Mouse (Mus musculus): ENCODE results near the gene Cela3b. TPM values are rescaled to one million over a fixed set of nuclear protein-coding genes. Genes with fewer than 3 reads are reported as not detected.

Gene Cela3b
- 6,152 and 8,603 TPM in 2 replicates for polyA plus RNA-seq (2012; rRNA removed)

DNA sequence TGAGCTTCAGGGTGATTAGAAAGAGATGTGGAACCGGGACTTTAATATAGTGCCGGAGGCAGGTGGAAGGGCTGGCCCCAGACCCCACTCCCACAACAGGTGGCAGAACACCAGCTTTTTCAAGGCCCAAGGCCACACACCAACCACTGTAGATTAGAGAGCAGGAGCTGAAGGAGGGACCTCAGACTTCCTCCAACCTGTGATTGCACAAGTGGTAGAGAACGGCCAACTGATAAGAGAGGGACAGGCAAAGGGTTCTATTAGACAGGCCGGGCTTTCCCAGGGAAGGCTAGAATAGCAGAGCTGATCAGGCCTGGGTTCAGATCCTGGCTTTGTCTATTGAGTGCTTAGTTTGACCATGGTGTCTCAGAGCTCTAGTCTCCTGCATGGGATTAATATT, at the start of gene Cela3b:
Gene Cela3b (minus strand): TSS at position 39 of the 400 bp plus-strand sequence.
- H3K36me3 ChIP-seq (ENCODE audit: control insufficient read depth, insufficient read depth, low read length) = no peaks in the 10 kb centered on the region
- H3K27ac ChIP-seq (ENCODE audit: insufficient read depth, low read length) = no peak within 1 kb of the TSS
- TF ChIP-seq CTCF (IDR thresholded peaks at IDR 0.05; ENCODE audit: extremely low read depth, insufficient read depth, insufficient read length, insufficient replicate concordance) (no peak), POLR2A (IDR thresholded peaks at IDR 0.05; ENCODE audit: low read depth, low read length) (no peak)
- no peak for DNase-seq (ENCODE audit: low read depth in 1 of 2, low spot score in 2 of 2)
- no peaks in the 10 kb centered on the region for H3K4me1 ChIP-seq (ENCODE audit: control insufficient read depth, insufficient read depth, insufficient read length)
- 70% methylated on average over 4 of the region's 4 CpGs for WGBS
- H3K27me3 ChIP-seq (ENCODE audit: control insufficient read depth, insufficient read depth, low read length) = no peaks in the 10 kb centered on the region
- no peak within 1 kb of the TSS for H3K4me3 ChIP-seq (ENCODE audit: extremely low read depth, insufficient read depth, insufficient read length)

DNA sequence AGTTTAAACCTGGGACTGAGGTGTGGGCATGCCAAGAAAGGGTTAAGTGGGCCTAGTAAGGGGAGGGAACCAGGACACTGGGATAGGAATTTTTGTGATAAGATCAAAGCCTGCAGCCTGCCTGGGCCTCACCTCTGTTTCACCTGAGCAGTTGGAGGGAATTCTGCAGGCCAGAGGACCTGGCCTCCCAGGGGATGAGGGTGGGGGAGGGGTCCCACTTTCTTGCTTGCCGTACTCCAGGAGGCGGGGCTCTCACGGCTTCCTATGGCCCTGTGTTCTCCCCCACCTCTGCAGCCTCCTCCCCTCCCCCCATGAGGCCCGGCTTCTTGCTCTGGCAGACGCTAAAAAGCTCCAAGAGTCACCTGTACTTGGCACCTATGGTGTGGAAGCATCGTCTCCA, 49.4 kb upstream of the Cela3b start:
- no peak for DNase-seq (ENCODE audit: low read depth in 1 of 2, low spot score in 2 of 2)
- H3K27me3 ChIP-seq (ENCODE audit: control insufficient read depth, insufficient read depth, low read length) = no peaks in the 10 kb centered on the region
- WGBS = 82% methylated on average over 5 of the region's 6 CpGs
- no peaks in the 10 kb centered on the region for H3K4me1 ChIP-seq (ENCODE audit: control insufficient read depth, insufficient read depth, insufficient read length)
- H3K27ac ChIP-seq (ENCODE audit: insufficient read depth, low read length) = no peak overlapping the region
- TF ChIP-seq CTCF (IDR thresholded peaks at IDR 0.05; ENCODE audit: extremely low read depth, insufficient read depth, insufficient read length, insufficient replicate concordance) = no peak
- TF ChIP-seq POLR2A (IDR thresholded peaks at IDR 0.05; ENCODE audit: low read depth, low read length) = no peak
- no peak overlapping the region for H3K4me3 ChIP-seq (ENCODE audit: extremely low read depth, insufficient read depth, insufficient read length)
- H3K36me3 ChIP-seq (ENCODE audit: control insufficient read depth, insufficient read depth, low read length) = no peaks in the 10 kb centered on the region

DNA sequence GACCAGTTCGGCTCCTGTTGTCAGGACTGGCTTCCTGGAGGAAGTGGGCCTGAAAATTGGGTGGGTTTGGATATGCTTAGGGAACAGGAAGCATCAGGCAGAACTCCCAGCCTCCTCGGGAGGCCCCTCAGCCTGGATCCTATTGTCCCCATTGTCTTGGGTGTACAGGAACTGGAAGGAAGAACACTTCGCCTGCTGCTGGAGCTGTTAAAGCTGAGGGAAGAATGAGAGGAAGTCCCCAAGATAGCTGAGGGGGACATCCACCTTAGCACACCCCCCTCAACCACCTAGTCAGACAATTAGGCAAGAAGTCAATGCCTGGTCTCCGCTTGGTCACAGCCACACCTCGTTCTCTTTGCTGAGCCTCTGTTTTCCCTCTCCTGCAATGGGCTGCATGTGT, 48.0 kb upstream of the Cela3b start:
- H3K36me3 ChIP-seq (ENCODE audit: control insufficient read depth, insufficient read depth, low read length) = no peaks in the 10 kb centered on the region
- no peak overlapping the region for H3K4me3 ChIP-seq (ENCODE audit: extremely low read depth, insufficient read depth, insufficient read length)
- no peaks in the 10 kb centered on the region for H3K27me3 ChIP-seq (ENCODE audit: control insufficient read depth, insufficient read depth, low read length)
- 64% methylated on average over 5 of the region's 5 CpGs for WGBS
- no peak for DNase-seq (ENCODE audit: low read depth in 1 of 2, low spot score in 2 of 2)
- H3K4me1 ChIP-seq (ENCODE audit: control insufficient read depth, insufficient read depth, insufficient read length) = no peaks in the 10 kb centered on the region
- no peak for TF ChIP-seq CTCF (IDR thresholded peaks at IDR 0.05; ENCODE audit: extremely low read depth, insufficient read depth, insufficient read length, insufficient replicate concordance)
- no peak for TF ChIP-seq POLR2A (IDR thresholded peaks at IDR 0.05; ENCODE audit: low read depth, low read length)
- no peak overlapping the region for H3K27ac ChIP-seq (ENCODE audit: insufficient read depth, low read length)

DNA sequence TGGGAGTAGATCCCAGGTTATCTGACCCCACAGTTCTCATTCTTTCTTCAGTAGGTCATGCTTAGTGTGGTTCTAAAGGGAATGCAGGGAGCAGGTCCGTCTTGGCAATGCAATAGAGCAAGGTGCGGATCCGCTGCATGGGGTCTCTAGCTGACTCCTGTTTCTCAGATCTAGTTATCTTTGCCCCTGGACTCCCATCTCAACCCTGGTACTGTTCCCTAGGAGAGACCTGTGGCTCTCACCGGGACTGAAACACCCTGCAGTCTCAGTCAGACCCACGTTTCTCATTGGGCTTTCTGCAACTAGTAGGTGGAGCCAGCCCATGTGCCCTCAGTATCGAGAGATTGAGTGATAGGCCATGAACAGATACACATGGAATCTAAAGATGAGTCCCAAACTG, 47.3 kb upstream of the Cela3b start:
- TF ChIP-seq CTCF (IDR thresholded peaks at IDR 0.05; ENCODE audit: extremely low read depth, insufficient read depth, insufficient read length, insufficient replicate concordance) = no peak
- no peak for TF ChIP-seq POLR2A (IDR thresholded peaks at IDR 0.05; ENCODE audit: low read depth, low read length)
- no peaks in the 10 kb centered on the region for H3K36me3 ChIP-seq (ENCODE audit: control insufficient read depth, insufficient read depth, low read length)
- WGBS = 73% methylated on average over 6 of the region's 6 CpGs
- H3K4me3 ChIP-seq (ENCODE audit: extremely low read depth, insufficient read depth, insufficient read length) = no peak overlapping the region
- DNase-seq (ENCODE audit: low read depth in 1 of 2, low spot score in 2 of 2) = no peak
- no peak overlapping the region for H3K27ac ChIP-seq (ENCODE audit: insufficient read depth, low read length)
- no peaks in the 10 kb centered on the region for H3K4me1 ChIP-seq (ENCODE audit: control insufficient read depth, insufficient read depth, insufficient read length)
- H3K27me3 ChIP-seq (ENCODE audit: control insufficient read depth, insufficient read depth, low read length) = no peaks in the 10 kb centered on the region

DNA sequence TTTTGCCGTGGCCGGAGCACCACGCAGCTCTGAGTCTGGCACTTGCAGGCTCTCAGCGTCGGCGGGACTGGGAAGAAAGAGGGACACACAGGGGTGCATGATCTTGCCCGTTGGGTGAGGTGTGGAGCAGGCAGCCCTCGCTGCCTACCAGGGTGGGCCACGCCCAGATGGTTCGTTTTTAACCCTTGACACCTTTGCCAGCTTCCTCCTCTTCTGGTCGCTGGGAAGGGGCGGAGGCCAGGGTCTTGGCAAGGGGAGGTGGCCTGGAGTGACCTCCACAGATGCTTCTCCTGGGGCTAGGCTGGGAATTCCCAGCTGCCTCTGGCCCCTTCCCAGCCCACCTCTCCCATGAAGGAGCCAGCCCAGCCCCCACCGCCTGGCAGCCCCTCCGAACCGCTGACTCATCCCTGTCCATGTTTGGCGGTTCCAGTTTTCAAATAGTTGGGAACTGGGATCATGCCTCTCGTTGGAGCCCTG, 46.5 kb upstream of the Cela3b start:
- Histone ChIP-seq H3K4me3 (ENCODE audit: extremely low read depth, insufficient read depth, insufficient read length) (no peak overlapping the region), H3K36me3 (ENCODE audit: control insufficient read depth, insufficient read depth, low read length) (no peaks in the 10 kb centered on the region), H3K27ac (ENCODE audit: insufficient read depth, low read length) (0 out of 2 replicates have a peak overlapping the region, but pooled peaks have one; percentile 21), H3K4me1 (ENCODE audit: control insufficient read depth, insufficient read depth, insufficient read length) (no peaks in the 10 kb centered on the region), H3K27me3 (ENCODE audit: control insufficient read depth, insufficient read depth, low read length) (no peaks in the 10 kb centered on the region)
- no peak for DNase-seq (ENCODE audit: low read depth in 1 of 2, low spot score in 2 of 2)
- whole genome bisulfite sequencing = 48% methylated on average over 17 of the region's 17 CpGs
- TF ChIP-seq POLR2A (IDR thresholded peaks at IDR 0.05; ENCODE audit: low read depth, low read length) (no peak), CTCF (IDR thresholded peaks at IDR 0.05; ENCODE audit: extremely low read depth, insufficient read depth, insufficient read length, insufficient replicate concordance) (no peak)

DNA sequence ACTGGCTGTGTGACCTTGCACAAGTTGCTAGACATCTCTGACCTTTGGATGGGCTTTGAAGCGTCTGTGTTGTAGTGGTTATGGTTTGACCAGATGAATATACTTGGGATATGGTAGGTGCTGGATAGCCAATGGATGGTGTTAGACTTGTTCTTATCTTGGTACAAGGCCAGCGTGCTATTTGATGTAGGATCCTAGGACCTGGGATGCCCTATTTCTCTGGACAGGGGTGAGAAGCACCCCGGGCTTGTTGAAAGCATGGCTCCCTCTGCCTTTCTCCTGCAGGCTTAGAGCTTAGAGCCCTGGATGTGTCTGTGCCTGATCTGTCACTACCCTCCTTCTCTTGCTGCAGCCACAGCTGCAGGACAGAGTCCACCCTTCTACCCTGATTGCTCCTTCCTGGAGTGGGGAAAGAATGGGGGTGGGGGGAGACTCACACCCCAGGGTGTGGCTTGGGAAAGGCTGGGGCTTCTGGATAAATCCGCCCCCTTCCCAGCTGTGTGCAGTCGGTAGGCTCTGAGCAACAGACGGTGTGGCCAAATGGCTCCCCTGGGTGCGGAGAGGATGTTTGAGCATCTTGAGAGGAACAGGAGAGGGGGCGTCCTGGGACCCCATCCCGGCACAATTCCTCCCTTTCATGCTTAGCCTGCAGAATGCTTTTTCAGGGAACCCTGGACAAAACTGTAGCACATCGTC, 45.9 kb upstream of the Cela3b start:
- 0 out of 2 replicates have a peak overlapping the region, but pooled peaks have one; percentile 21 for H3K27ac ChIP-seq (ENCODE audit: insufficient read depth, low read length)
- no peak overlapping the region for H3K4me3 ChIP-seq (ENCODE audit: extremely low read depth, insufficient read depth, insufficient read length)
- no peak for TF ChIP-seq CTCF (IDR thresholded peaks at IDR 0.05; ENCODE audit: extremely low read depth, insufficient read depth, insufficient read length, insufficient replicate concordance)
- TF ChIP-seq POLR2A (IDR thresholded peaks at IDR 0.05; ENCODE audit: low read depth, low read length) = no peak
- no peaks in the 10 kb centered on the region for H3K27me3 ChIP-seq (ENCODE audit: control insufficient read depth, insufficient read depth, low read length)
- no peak for DNase-seq (ENCODE audit: low read depth in 1 of 2, low spot score in 2 of 2)
- H3K4me1 ChIP-seq (ENCODE audit: control insufficient read depth, insufficient read depth, insufficient read length) = no peaks in the 10 kb centered on the region
- no peaks in the 10 kb centered on the region for H3K36me3 ChIP-seq (ENCODE audit: control insufficient read depth, insufficient read depth, low read length)
- 66% methylated on average over 10 of the region's 10 CpGs for WGBS

All from spleen, adult 2 months (tissue).